Mouse (Mus musculus): ENCODE data around the gene Agxt2. TPM values are rescaled to one million over a fixed set of nuclear protein-coding genes. Genes with fewer than 3 reads are reported as not detected.

Gene Agxt2
- 0.32 and 0.98 TPM in 2 replicates for polyA plus RNA-seq (2015; fragmentation: Nextera tagmentation; extraction: Ambion mirVana)

GRCm38 (mm10) chr15:10358039-10358948, at the start of gene Agxt2:
TSS of gene Agxt2 (plus strand) at chr15:10358532.
- H3K36me3 ChIP-seq (ENCODE audit: control insufficient read depth, insufficient read depth, low read length): no peaks in the 10 kb centered on the region
- no peak within 1 kb of the TSS for H3K27ac ChIP-seq (ENCODE audit: low read length)
- H3K4me2 ChIP-seq (ENCODE audit: low read depth, low read length): no peak within 1 kb of the TSS
- no peak for ATAC-seq (ENCODE audit: insufficient read depth, low FRiP score)
- WGBS: 66% methylated on average over 9 of the region's 9 CpGs
- H3K4me3 ChIP-seq (replicated peaks; ENCODE audit: low read length): no peak within 1 kb of the TSS
- H3K4me1 ChIP-seq (ENCODE audit: control insufficient read depth, insufficient read depth, low read length): no peaks in the 10 kb centered on the region
- no peak within 1 kb of the TSS for H3K9ac ChIP-seq (ENCODE audit: low read length)
- no peaks in the 10 kb centered on the region for H3K27me3 ChIP-seq (ENCODE audit: control insufficient read depth, insufficient read depth, low read length)
- H3K9me3 ChIP-seq (replicated peaks; ENCODE audit: control insufficient read depth, low read length): no peaks in the 10 kb centered on the region

DNA sequence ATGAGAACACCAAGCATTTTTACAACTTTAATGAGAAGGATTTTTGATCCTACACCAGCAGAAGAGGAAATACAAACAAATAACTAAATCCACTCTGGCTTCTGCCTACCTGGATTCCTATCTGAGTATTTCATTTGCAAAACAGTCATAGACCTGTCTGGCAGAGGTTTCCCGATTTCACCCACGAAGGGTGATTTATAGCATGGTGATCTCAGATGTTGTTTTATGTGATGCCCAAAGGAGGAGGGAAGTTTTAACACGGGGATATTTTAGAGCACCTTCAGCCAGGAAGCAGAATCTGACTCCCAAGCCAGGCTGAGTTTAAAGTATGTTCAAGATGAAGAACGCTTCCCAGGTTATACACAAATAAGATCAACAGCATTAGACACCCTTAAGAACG, 46.5 kb upstream of the Agxt2 start:
- H3K4me1 ChIP-seq (ENCODE audit: control insufficient read depth, insufficient read depth, low read length): no peaks in the 10 kb centered on the region
- 66% methylated on average over 5 of the region's 5 CpGs for WGBS
- H3K9ac ChIP-seq (ENCODE audit: low read length): no peak overlapping the region
- H3K36me3 ChIP-seq (ENCODE audit: control insufficient read depth, insufficient read depth, low read length): no peaks in the 10 kb centered on the region
- no peak overlapping the region for H3K4me2 ChIP-seq (ENCODE audit: low read depth, low read length)
- H3K9me3 ChIP-seq (replicated peaks; ENCODE audit: control insufficient read depth, low read length): no peaks in the 10 kb centered on the region
- H3K4me3 ChIP-seq (replicated peaks; ENCODE audit: low read length): no peak overlapping the region
- no peaks in the 10 kb centered on the region for H3K27me3 ChIP-seq (ENCODE audit: control insufficient read depth, insufficient read depth, low read length)
- ATAC-seq (ENCODE audit: insufficient read depth, low FRiP score): no peak
- H3K27ac ChIP-seq (ENCODE audit: low read length): no peak overlapping the region

DNA sequence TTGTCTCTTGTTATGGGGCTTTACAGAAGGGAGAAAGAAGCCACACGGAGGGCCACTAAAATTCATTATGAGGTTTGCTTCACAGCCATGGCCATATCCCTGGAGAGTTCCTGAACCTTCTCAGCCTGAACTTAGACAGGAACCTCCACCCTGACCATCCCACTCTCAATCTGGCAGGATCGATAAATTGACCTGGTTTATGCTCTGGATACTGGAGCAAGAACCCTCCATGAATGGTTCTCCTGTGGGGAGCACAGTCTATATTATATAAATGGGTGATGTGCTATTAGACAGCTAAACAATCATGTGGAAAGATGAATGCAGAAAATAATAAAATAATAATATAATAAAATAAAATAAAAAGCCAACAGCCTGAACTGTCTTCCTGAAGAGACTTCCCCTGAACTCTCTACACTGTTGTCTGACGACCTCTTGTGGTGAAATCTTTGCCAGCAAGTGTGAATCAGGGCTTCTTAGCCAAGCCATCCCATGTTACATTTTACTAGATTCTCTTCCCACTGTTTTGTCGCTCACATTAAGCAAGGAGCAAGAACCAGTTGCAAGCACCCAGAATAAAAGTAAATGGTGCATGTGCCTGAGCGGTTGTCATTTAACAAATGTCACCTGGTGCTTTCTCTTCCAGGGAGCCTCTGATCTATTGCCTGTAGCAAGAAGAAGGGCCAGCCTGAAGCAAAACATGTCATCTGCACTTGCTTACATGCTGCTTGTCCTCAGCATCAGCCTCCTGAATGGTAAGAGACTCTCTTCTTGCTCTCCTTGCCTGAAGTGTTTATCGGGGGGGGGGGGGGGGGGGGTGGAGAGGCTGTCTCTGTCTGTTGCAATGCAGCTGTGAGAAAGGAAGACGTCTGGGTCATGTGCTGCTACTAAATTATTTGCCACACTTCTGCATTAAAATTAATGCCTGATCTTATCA, 44.5 kb upstream of the Agxt2 start:
- H3K27ac ChIP-seq (ENCODE audit: low read length): no peak overlapping the region
- H3K4me3 ChIP-seq (replicated peaks; ENCODE audit: low read length): no peak overlapping the region
- no peaks in the 10 kb centered on the region for H3K4me1 ChIP-seq (ENCODE audit: control insufficient read depth, insufficient read depth, low read length)
- H3K36me3 ChIP-seq (ENCODE audit: control insufficient read depth, insufficient read depth, low read length): no peaks in the 10 kb centered on the region
- H3K4me2 ChIP-seq (ENCODE audit: low read depth, low read length): no peak overlapping the region
- ATAC-seq (ENCODE audit: insufficient read depth, low FRiP score): no peak
- 45% methylated on average over 6 of the region's 7 CpGs for WGBS
- no peak overlapping the region for H3K9ac ChIP-seq (ENCODE audit: low read length)
- no peaks in the 10 kb centered on the region for H3K27me3 ChIP-seq (ENCODE audit: control insufficient read depth, insufficient read depth, low read length)
- H3K9me3 ChIP-seq (replicated peaks; ENCODE audit: control insufficient read depth, low read length): no peaks in the 10 kb centered on the region

DNA sequence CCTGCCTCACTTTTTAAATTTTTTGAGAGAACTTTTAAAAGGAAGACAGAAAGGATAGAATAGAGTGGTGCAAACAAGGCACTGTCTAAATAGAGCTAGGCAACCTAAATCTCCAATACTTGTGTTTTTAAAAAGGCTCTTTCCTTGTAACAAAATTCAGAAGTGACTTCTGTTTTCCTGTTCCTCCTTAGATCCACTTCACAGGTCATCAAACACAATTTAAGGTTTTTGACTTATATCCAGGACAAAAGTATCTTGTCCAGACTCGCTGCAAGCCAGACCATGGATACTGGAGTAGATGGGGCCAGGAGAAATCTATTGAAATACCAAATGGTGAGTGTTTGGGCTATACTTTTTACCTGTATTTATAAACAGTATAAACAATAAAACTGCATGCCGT, 33.3 kb upstream of the Agxt2 start, which contains the start of gene Gm21973:
TSS of gene Gm21973 (plus strand) at position 301 of the 400 bp plus-strand sequence.
- no peaks in the 10 kb centered on the region for H3K27me3 ChIP-seq (ENCODE audit: control insufficient read depth, insufficient read depth, low read length)
- no peaks in the 10 kb centered on the region for H3K4me1 ChIP-seq (ENCODE audit: control insufficient read depth, insufficient read depth, low read length)
- no peaks in the 10 kb centered on the region for H3K36me3 ChIP-seq (ENCODE audit: control insufficient read depth, insufficient read depth, low read length)
- no peak within 1 kb of the TSS for H3K4me3 ChIP-seq (replicated peaks; ENCODE audit: low read length)
- H3K4me2 ChIP-seq (ENCODE audit: low read depth, low read length): no peak within 1 kb of the TSS
- H3K9ac ChIP-seq (ENCODE audit: low read length): no peak within 1 kb of the TSS
- no peaks in the 10 kb centered on the region for H3K9me3 ChIP-seq (replicated peaks; ENCODE audit: control insufficient read depth, low read length)
- WGBS: 83% methylated on average over 2 of the region's 2 CpGs
- ATAC-seq (ENCODE audit: insufficient read depth, low FRiP score): no peak
- no peak within 1 kb of the TSS for H3K27ac ChIP-seq (ENCODE audit: low read length)

DNA sequence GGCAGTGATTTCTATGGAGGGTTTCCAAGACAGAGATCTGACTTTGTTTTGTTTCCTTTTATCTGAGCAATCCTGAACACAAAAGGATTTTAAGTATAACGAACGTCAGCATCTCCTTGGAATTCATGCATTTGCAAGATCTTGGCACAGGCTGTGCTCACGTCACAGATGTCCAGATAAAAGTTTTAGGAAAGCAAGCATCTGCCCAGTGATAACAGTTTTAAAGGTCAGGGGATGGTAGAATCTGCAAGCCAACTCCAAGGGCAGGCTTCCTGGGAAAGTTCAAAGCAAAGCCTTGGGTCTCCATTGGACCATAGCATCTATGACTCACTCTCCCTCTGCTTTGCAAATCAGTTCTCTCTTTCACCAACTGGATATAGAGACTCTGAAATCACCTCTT, 27.7 kb upstream of the Agxt2 start:
- no peaks in the 10 kb centered on the region for H3K27me3 ChIP-seq (ENCODE audit: control insufficient read depth, insufficient read depth, low read length)
- H3K27ac ChIP-seq (ENCODE audit: low read length): no peak overlapping the region
- 75% methylated on average over 3 of the region's 3 CpGs for WGBS
- no peak overlapping the region for H3K4me3 ChIP-seq (replicated peaks; ENCODE audit: low read length)
- no peaks in the 10 kb centered on the region for H3K9me3 ChIP-seq (replicated peaks; ENCODE audit: control insufficient read depth, low read length)
- H3K4me1 ChIP-seq (ENCODE audit: control insufficient read depth, insufficient read depth, low read length): no peaks in the 10 kb centered on the region
- no peak for ATAC-seq (ENCODE audit: insufficient read depth, low FRiP score)
- H3K9ac ChIP-seq (ENCODE audit: low read length): no peak overlapping the region
- no peaks in the 10 kb centered on the region for H3K36me3 ChIP-seq (ENCODE audit: control insufficient read depth, insufficient read depth, low read length)
- no peak overlapping the region for H3K4me2 ChIP-seq (ENCODE audit: low read depth, low read length)

- Histone ChIP-seq H3K4me2 (ENCODE audit: low read depth, low read length) (no peak overlapping the region), H3K4me3 (replicated peaks; ENCODE audit: low read length) (no peak overlapping the region), H3K4me1 (ENCODE audit: control insufficient read depth, insufficient read depth, low read length) (no peaks in the 10 kb centered on the region), H3K36me3 (ENCODE audit: control insufficient read depth, insufficient read depth, low read length) (no peaks in the 10 kb centered on the region), H3K9ac (ENCODE audit: low read length) (no peak overlapping the region), H3K27me3 (ENCODE audit: control insufficient read depth, insufficient read depth, low read length) (no peaks in the 10 kb centered on the region), H3K27ac (ENCODE audit: low read length) (no peak overlapping the region), H3K9me3 (replicated peaks; ENCODE audit: control insufficient read depth, low read length) (no peaks in the 10 kb centered on the region)
- ATAC-seq (ENCODE audit: insufficient read depth, low FRiP score): no peak
- 86% methylated on average over 1 of the region's 1 CpGs for WGBS
Observed at GRCm38 (mm10) chr15:10332566-10332965, 25.8 kb upstream of the Agxt2 start.

DNA sequence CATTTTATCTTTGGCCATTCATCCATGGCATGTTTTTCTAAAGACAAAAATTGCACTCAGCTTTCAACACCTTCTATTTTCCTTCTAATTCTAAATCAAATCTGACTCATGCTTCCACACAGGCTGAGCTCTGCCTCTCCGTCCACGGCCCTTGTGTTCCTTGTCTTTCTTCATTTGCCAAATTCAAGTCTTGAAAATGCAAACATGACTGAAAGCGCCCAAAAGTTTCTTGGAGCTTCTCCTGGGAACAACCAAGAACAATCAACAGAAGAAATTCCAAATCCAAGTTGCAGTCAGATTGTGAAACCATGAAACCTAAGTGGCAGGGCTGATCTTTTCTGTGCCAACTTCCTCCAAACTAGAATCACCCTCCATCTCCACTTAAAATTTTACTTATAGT, 19.7 kb upstream of the Agxt2 start:
- WGBS: 69% methylated on average over 3 of the region's 3 CpGs
- no peaks in the 10 kb centered on the region for H3K9me3 ChIP-seq (replicated peaks; ENCODE audit: control insufficient read depth, low read length)
- H3K9ac ChIP-seq (ENCODE audit: low read length): no peak overlapping the region
- H3K27me3 ChIP-seq (ENCODE audit: control insufficient read depth, insufficient read depth, low read length): no peaks in the 10 kb centered on the region
- H3K4me3 ChIP-seq (replicated peaks; ENCODE audit: low read length): no peak overlapping the region
- H3K36me3 ChIP-seq (ENCODE audit: control insufficient read depth, insufficient read depth, low read length): no peaks in the 10 kb centered on the region
- no peaks in the 10 kb centered on the region for H3K4me1 ChIP-seq (ENCODE audit: control insufficient read depth, insufficient read depth, low read length)
- no peak overlapping the region for H3K27ac ChIP-seq (ENCODE audit: low read length)
- no peak for ATAC-seq (ENCODE audit: insufficient read depth, low FRiP score)
- H3K4me2 ChIP-seq (ENCODE audit: low read depth, low read length): no peak overlapping the region

- Histone ChIP-seq H3K4me2 (ENCODE audit: low read depth, low read length) (no peak overlapping the region), H3K9ac (ENCODE audit: low read length) (no peak overlapping the region), H3K27ac (ENCODE audit: low read length) (no peak overlapping the region), H3K4me1 (ENCODE audit: control insufficient read depth, insufficient read depth, low read length) (no peaks in the 10 kb centered on the region), H3K27me3 (ENCODE audit: control insufficient read depth, insufficient read depth, low read length) (no peaks in the 10 kb centered on the region), H3K36me3 (ENCODE audit: control insufficient read depth, insufficient read depth, low read length) (no peaks in the 10 kb centered on the region), H3K9me3 (replicated peaks; ENCODE audit: control insufficient read depth, low read length) (no peaks in the 10 kb centered on the region), H3K4me3 (replicated peaks; ENCODE audit: low read length) (no peak overlapping the region)
- ATAC-seq (ENCODE audit: insufficient read depth, low FRiP score): no peak
- whole genome bisulfite sequencing: 83% methylated on average over 6 of the region's 6 CpGs
Observed at GRCm38 (mm10) chr15:10347044-10347443, 11.3 kb upstream of the Agxt2 start.

DNA sequence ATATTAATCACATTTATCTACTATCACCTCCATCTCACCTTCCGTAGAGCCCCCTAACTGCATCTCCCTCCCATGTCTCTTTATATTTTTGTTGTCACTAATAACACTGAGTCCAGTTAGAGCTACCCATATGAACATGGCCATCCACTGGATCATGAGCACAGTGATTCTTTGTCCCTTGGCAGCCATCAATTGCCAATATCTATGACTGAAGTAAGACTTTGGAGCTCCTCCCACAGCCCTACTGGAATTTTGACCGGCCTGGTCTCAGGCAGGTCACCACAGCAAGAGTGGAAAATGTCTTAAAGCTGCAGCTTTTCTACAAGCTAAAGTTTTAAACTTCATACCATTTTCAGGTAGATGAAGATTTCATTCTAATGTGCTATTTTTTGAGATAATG, 8.0 kb downstream of the Agxt2 start:
- H3K4me2 ChIP-seq (ENCODE audit: low read depth, low read length): no peak overlapping the region
- no peaks in the 10 kb centered on the region for H3K9me3 ChIP-seq (replicated peaks; ENCODE audit: control insufficient read depth, low read length)
- no peak overlapping the region for H3K27ac ChIP-seq (ENCODE audit: low read length)
- 85% methylated on average over 2 of the region's 2 CpGs for WGBS
- no peaks in the 10 kb centered on the region for H3K4me1 ChIP-seq (ENCODE audit: control insufficient read depth, insufficient read depth, low read length)
- no peaks in the 10 kb centered on the region for H3K36me3 ChIP-seq (ENCODE audit: control insufficient read depth, insufficient read depth, low read length)
- ATAC-seq (ENCODE audit: insufficient read depth, low FRiP score): no peak
- no peak overlapping the region for H3K4me3 ChIP-seq (replicated peaks; ENCODE audit: low read length)
- no peaks in the 10 kb centered on the region for H3K27me3 ChIP-seq (ENCODE audit: control insufficient read depth, insufficient read depth, low read length)
- H3K9ac ChIP-seq (ENCODE audit: low read length): no peak overlapping the region

Measured in stomach, embryonic 16.5 days (tissue).